Mouse (Mus musculus): Measurements from ENCODE around the gene Tubb4b. TPM values are rescaled to one million over a fixed set of nuclear protein-coding genes. Genes with fewer than 3 reads are reported as not detected.

Gene Tubb4b
- polyA plus RNA-seq, 1 experiment from 2014 or later: 392 TPM

GRCm38 (mm10) chr2:25240723-25241437, 16.4 kb upstream of the Tubb4b start:
- Histone ChIP-seq H3K9ac (ENCODE audit: low read length) (peak overlapping the region; percentile 56), H3K4me2 (ENCODE audit: low read length) (peak overlapping the region; percentile 93), H3K27ac (ENCODE audit: low read depth, low read length) (no peak overlapping the region), H3K36me3 (ENCODE audit: control insufficient read depth, insufficient read depth, low read length) (peaks cover 16% of the 10 kb centered on the region; the same call in 1 of the 2 replicates), H3K9me3 (replicated peaks; ENCODE audit: control insufficient read depth, low read length) (no peaks in the 10 kb centered on the region), H3K27me3 (replicated peaks; ENCODE audit: control insufficient read depth, insufficient read depth, low read length) (no peaks in the 10 kb centered on the region), H3K4me3 (ENCODE audit: low read depth, low read length) (peak overlapping the region; percentile 66), H3K4me1 (ENCODE audit: control insufficient read depth, insufficient read depth, low read length) (peaks cover 15% of the 10 kb centered on the region)
- DNase-seq (ENCODE audit: low spot score) (peak; percentile 89), ATAC-seq (peak; percentile 85)
- WGBS: 1% methylated on average over 29 of the region's 29 CpGs

- Histone ChIP-seq H3K4me3 (ENCODE audit: low read depth, low read length) (peak overlapping the region; percentile 66; the same call in 1 of the 2 replicates), H3K4me1 (ENCODE audit: control insufficient read depth, insufficient read depth, low read length) (peaks cover 15% of the 10 kb centered on the region), H3K27ac (ENCODE audit: low read depth, low read length) (no peak overlapping the region), H3K4me2 (ENCODE audit: low read length) (peak overlapping the region; percentile 93), H3K9me3 (replicated peaks; ENCODE audit: control insufficient read depth, low read length) (no peaks in the 10 kb centered on the region), H3K27me3 (replicated peaks; ENCODE audit: control insufficient read depth, insufficient read depth, low read length) (no peaks in the 10 kb centered on the region), H3K9ac (ENCODE audit: low read length) (peak overlapping the region; percentile 56; the same call in 1 of the 2 replicates), H3K36me3 (ENCODE audit: control insufficient read depth, insufficient read depth, low read length) (peaks cover 11% of the 10 kb centered on the region; the same call in 1 of the 2 replicates)
- 47% methylated on average over 8 of the region's 8 CpGs for WGBS
- DNase-seq (ENCODE audit: low spot score): no peak
- no peak; the same call in 1 of the 2 replicates for ATAC-seq
Measured at GRCm38 (mm10) chr2:25240310-25240709, 15.8 kb upstream of the Tubb4b start.

- Histone ChIP-seq H3K4me2 (ENCODE audit: low read length) (no peak overlapping the region), H3K4me1 (ENCODE audit: control insufficient read depth, insufficient read depth, low read length) (peaks cover 15% of the 10 kb centered on the region), H3K9me3 (replicated peaks; ENCODE audit: control insufficient read depth, low read length) (no peaks in the 10 kb centered on the region), H3K27me3 (replicated peaks; ENCODE audit: control insufficient read depth, insufficient read depth, low read length) (no peaks in the 10 kb centered on the region), H3K4me3 (ENCODE audit: low read depth, low read length) (no peak overlapping the region), H3K9ac (ENCODE audit: low read length) (no peak overlapping the region), H3K27ac (ENCODE audit: low read depth, low read length) (no peak overlapping the region), H3K36me3 (ENCODE audit: control insufficient read depth, insufficient read depth, low read length) (peaks cover 6% of the 10 kb centered on the region; the same call in 1 of the 2 replicates)
- no peak for DNase-seq (ENCODE audit: low spot score)
- WGBS: 93% methylated on average over 3 of the region's 3 CpGs
- ATAC-seq: no peak
Measured at GRCm38 (mm10) chr2:25239766-25240165, 15.3 kb upstream of the Tubb4b start.

GRCm38 (mm10) chr2:25238106-25238505, 13.6 kb upstream of the Tubb4b start:
- H3K36me3 ChIP-seq (ENCODE audit: control insufficient read depth, insufficient read depth, low read length): no peaks in the 10 kb centered on the region
- H3K27me3 ChIP-seq (replicated peaks; ENCODE audit: control insufficient read depth, insufficient read depth, low read length): no peaks in the 10 kb centered on the region
- no peak overlapping the region for H3K27ac ChIP-seq (ENCODE audit: low read depth, low read length)
- DNase-seq (ENCODE audit: low spot score) (no peak), ATAC-seq (no peak)
- no peak overlapping the region for H3K4me3 ChIP-seq (ENCODE audit: low read depth, low read length)
- H3K9ac ChIP-seq (ENCODE audit: low read length): no peak overlapping the region
- peaks cover 15% of the 10 kb centered on the region for H3K4me1 ChIP-seq (ENCODE audit: control insufficient read depth, insufficient read depth, low read length)
- no peaks in the 10 kb centered on the region for H3K9me3 ChIP-seq (replicated peaks; ENCODE audit: control insufficient read depth, low read length)
- H3K4me2 ChIP-seq (ENCODE audit: low read length): no peak overlapping the region

GRCm38 (mm10) chr2:25237522-25237921, 13.0 kb upstream of the Tubb4b start:
- ATAC-seq: no peak
- Histone ChIP-seq H3K36me3 (ENCODE audit: control insufficient read depth, insufficient read depth, low read length) (no peaks in the 10 kb centered on the region), H3K27me3 (replicated peaks; ENCODE audit: control insufficient read depth, insufficient read depth, low read length) (no peaks in the 10 kb centered on the region), H3K4me2 (ENCODE audit: low read length) (no peak overlapping the region), H3K4me3 (ENCODE audit: low read depth, low read length) (no peak overlapping the region), H3K9ac (ENCODE audit: low read length) (no peak overlapping the region), H3K27ac (ENCODE audit: low read depth, low read length) (no peak overlapping the region), H3K9me3 (replicated peaks; ENCODE audit: control insufficient read depth, low read length) (no peaks in the 10 kb centered on the region), H3K4me1 (ENCODE audit: control insufficient read depth, insufficient read depth, low read length) (peaks cover 13% of the 10 kb centered on the region)
- WGBS: 64% methylated on average over 4 of the region's 4 CpGs
- DNase-seq (ENCODE audit: low spot score): no peak

GRCm38 (mm10) chr2:25236614-25237013, 12.1 kb upstream of the Tubb4b start, which contains the start of gene Rnf224:
TSS of gene Rnf224 (minus strand) at chr2:25236787.
- Histone ChIP-seq H3K27me3 (replicated peaks; ENCODE audit: control insufficient read depth, insufficient read depth, low read length) (no peaks in the 10 kb centered on the region), H3K9me3 (replicated peaks; ENCODE audit: control insufficient read depth, low read length) (no peaks in the 10 kb centered on the region), H3K9ac (ENCODE audit: low read length) (no peak within 1 kb of the TSS), H3K4me1 (ENCODE audit: control insufficient read depth, insufficient read depth, low read length) (peaks cover 10% of the 10 kb centered on the region), H3K4me2 (ENCODE audit: low read length) (no peak within 1 kb of the TSS), H3K36me3 (ENCODE audit: control insufficient read depth, insufficient read depth, low read length) (no peaks in the 10 kb centered on the region), H3K27ac (ENCODE audit: low read depth, low read length) (no peak within 1 kb of the TSS), H3K4me3 (ENCODE audit: low read depth, low read length) (no peak within 1 kb of the TSS)
- ATAC-seq: no peak
- DNase-seq (ENCODE audit: low spot score): no peak
- 34% methylated on average over 8 of the region's 8 CpGs for WGBS

- H3K9ac ChIP-seq (ENCODE audit: low read length): no peak overlapping the region
- no peaks in the 10 kb centered on the region for H3K9me3 ChIP-seq (replicated peaks; ENCODE audit: control insufficient read depth, low read length)
- no peaks in the 10 kb centered on the region for H3K36me3 ChIP-seq (ENCODE audit: control insufficient read depth, insufficient read depth, low read length)
- H3K4me2 ChIP-seq (ENCODE audit: low read length): no peak overlapping the region
- no peaks in the 10 kb centered on the region for H3K27me3 ChIP-seq (replicated peaks; ENCODE audit: control insufficient read depth, insufficient read depth, low read length)
- H3K4me1 ChIP-seq (ENCODE audit: control insufficient read depth, insufficient read depth, low read length): no peaks in the 10 kb centered on the region
- WGBS: 74% methylated on average over 5 of the region's 5 CpGs
- DNase-seq (ENCODE audit: low spot score) (no peak), ATAC-seq (no peak)
- H3K27ac ChIP-seq (ENCODE audit: low read depth, low read length): no peak overlapping the region
- no peak overlapping the region for H3K4me3 ChIP-seq (ENCODE audit: low read depth, low read length)
Measured at GRCm38 (mm10) chr2:25234551-25235220, 10.2 kb upstream of the Tubb4b start.

- H3K4me1 ChIP-seq (ENCODE audit: control insufficient read depth, insufficient read depth, low read length): no peaks in the 10 kb centered on the region
- H3K9ac ChIP-seq (ENCODE audit: low read length): no peak within 1 kb of the TSS
- no peaks in the 10 kb centered on the region for H3K27me3 ChIP-seq (replicated peaks; ENCODE audit: control insufficient read depth, insufficient read depth, low read length)
- no peaks in the 10 kb centered on the region for H3K9me3 ChIP-seq (replicated peaks; ENCODE audit: control insufficient read depth, low read length)
- no peak within 1 kb of the TSS for H3K4me2 ChIP-seq (ENCODE audit: low read length)
- H3K4me3 ChIP-seq (ENCODE audit: low read depth, low read length): no peak within 1 kb of the TSS
- no peaks in the 10 kb centered on the region for H3K36me3 ChIP-seq (ENCODE audit: control insufficient read depth, insufficient read depth, low read length)
- WGBS: 90% methylated on average over 3 of the region's 3 CpGs
- H3K27ac ChIP-seq (ENCODE audit: low read depth, low read length): no peak within 1 kb of the TSS
- ATAC-seq (no peak), DNase-seq (ENCODE audit: low spot score) (no peak)
Measured at GRCm38 (mm10) chr2:25234050-25234449, 9.5 kb upstream of the Tubb4b start, which contains the start of gene Slc34a3. TSS of gene Slc34a3 (minus strand) at chr2:25234364.

- no peak overlapping the region for H3K4me3 ChIP-seq (ENCODE audit: low read depth, low read length)
- DNase-seq (ENCODE audit: low spot score): no peak
- no peak overlapping the region for H3K9ac ChIP-seq (ENCODE audit: low read length)
- H3K27me3 ChIP-seq (replicated peaks; ENCODE audit: control insufficient read depth, insufficient read depth, low read length): no peaks in the 10 kb centered on the region
- H3K36me3 ChIP-seq (ENCODE audit: control insufficient read depth, insufficient read depth, low read length): no peaks in the 10 kb centered on the region
- 81% methylated on average over 4 of the region's 4 CpGs for WGBS
- H3K9me3 ChIP-seq (replicated peaks; ENCODE audit: control insufficient read depth, low read length): no peaks in the 10 kb centered on the region
- H3K27ac ChIP-seq (ENCODE audit: low read depth, low read length): no peak overlapping the region
- no peak for ATAC-seq
- no peaks in the 10 kb centered on the region for H3K4me1 ChIP-seq (ENCODE audit: control insufficient read depth, insufficient read depth, low read length)
- no peak overlapping the region for H3K4me2 ChIP-seq (ENCODE audit: low read length)
Measured at GRCm38 (mm10) chr2:25233421-25233820, 8.9 kb upstream of the Tubb4b start.
